Mouse (Mus musculus): ENCODE results near the gene Myzap. TPM values are rescaled to one million over a fixed set of nuclear protein-coding genes. Genes with fewer than 3 reads are reported as not detected.

Gene Myzap
- polyA plus RNA-seq, 1 experiment, result not detected

GRCm38 (mm10) chr9:71554001-71554400 lies 38.2 kb downstream of the Myzap start:
- TF ChIP-seq POLR2A (IDR thresholded peaks at IDR 0.05; ENCODE audit: borderline replicate concordance, low read depth, low read length) (no peak), CTCF (IDR thresholded peaks at IDR 0.05; ENCODE audit: low read depth, low read length) (no peak)
- no peak overlapping the region for H3K27ac ChIP-seq (ENCODE audit: insufficient read depth, low read depth, low read length)
- no peaks in the 10 kb centered on the region for H3K4me1 ChIP-seq (ENCODE audit: control insufficient read depth, insufficient read depth, low read length)
- no peak overlapping the region for H3K4me3 ChIP-seq (ENCODE audit: insufficient read depth, low read length)

GRCm38 (mm10) chr9:71550176-71550575 lies 42.0 kb downstream of the Myzap start:
- Histone ChIP-seq H3K27ac (ENCODE audit: insufficient read depth, low read depth, low read length) (no peak overlapping the region), H3K4me3 (ENCODE audit: insufficient read depth, low read length) (no peak overlapping the region), H3K4me1 (ENCODE audit: control insufficient read depth, insufficient read depth, low read length) (no peaks in the 10 kb centered on the region)
- TF ChIP-seq POLR2A (IDR thresholded peaks at IDR 0.05; ENCODE audit: borderline replicate concordance, low read depth, low read length), result no peak
- TF ChIP-seq CTCF (IDR thresholded peaks at IDR 0.05; ENCODE audit: low read depth, low read length), result no peak

GRCm38 (mm10) chr9:71547704-71548275 lies 44.4 kb downstream of the Myzap start:
- no peaks in the 10 kb centered on the region for H3K4me1 ChIP-seq (ENCODE audit: control insufficient read depth, insufficient read depth, low read length)
- H3K4me3 ChIP-seq (ENCODE audit: insufficient read depth, low read length), result no peak overlapping the region
- TF ChIP-seq CTCF (IDR thresholded peaks at IDR 0.05; ENCODE audit: low read depth, low read length), result no peak
- TF ChIP-seq POLR2A (IDR thresholded peaks at IDR 0.05; ENCODE audit: borderline replicate concordance, low read depth, low read length), result no peak
- H3K27ac ChIP-seq (ENCODE audit: insufficient read depth, low read depth, low read length), result no peak overlapping the region

GRCm38 (mm10) chr9:71544831-71545230 lies 47.3 kb downstream of the Myzap start:
- no peak for TF ChIP-seq CTCF (IDR thresholded peaks at IDR 0.05; ENCODE audit: low read depth, low read length)
- TF ChIP-seq POLR2A (IDR thresholded peaks at IDR 0.05; ENCODE audit: borderline replicate concordance, low read depth, low read length), result no peak
- Histone ChIP-seq H3K4me3 (ENCODE audit: insufficient read depth, low read length) (no peak overlapping the region), H3K4me1 (ENCODE audit: control insufficient read depth, insufficient read depth, low read length) (no peaks in the 10 kb centered on the region), H3K27ac (ENCODE audit: insufficient read depth, low read depth, low read length) (no peak overlapping the region)

GRCm38 (mm10) chr9:71543443-71544222 lies 48.5 kb downstream of the Myzap start:
- Histone ChIP-seq H3K4me3 (ENCODE audit: insufficient read depth, low read length) (no peak overlapping the region), H3K27ac (ENCODE audit: insufficient read depth, low read depth, low read length) (no peak overlapping the region), H3K4me1 (ENCODE audit: control insufficient read depth, insufficient read depth, low read length) (no peaks in the 10 kb centered on the region)
- peak; percentile 80 for TF ChIP-seq CTCF (IDR thresholded peaks at IDR 0.05; ENCODE audit: low read depth, low read length)
- TF ChIP-seq POLR2A (IDR thresholded peaks at IDR 0.05; ENCODE audit: borderline replicate concordance, low read depth, low read length), result no peak

GRCm38 (mm10) chr9:71542292-71542691 lies 49.9 kb downstream of the Myzap start:
- no peak for TF ChIP-seq POLR2A (IDR thresholded peaks at IDR 0.05; ENCODE audit: borderline replicate concordance, low read depth, low read length)
- TF ChIP-seq CTCF (IDR thresholded peaks at IDR 0.05; ENCODE audit: low read depth, low read length), result no peak
- Histone ChIP-seq H3K4me3 (ENCODE audit: insufficient read depth, low read length) (no peak overlapping the region), H3K4me1 (ENCODE audit: control insufficient read depth, insufficient read depth, low read length) (no peaks in the 10 kb centered on the region)

GRCm38 (mm10) chr9:71540739-71541138 lies 51.4 kb downstream of the Myzap start:
- Histone ChIP-seq H3K4me1 (ENCODE audit: control insufficient read depth, insufficient read depth, low read length) (no peaks in the 10 kb centered on the region), H3K4me3 (ENCODE audit: insufficient read depth, low read length) (no peak overlapping the region), H3K27ac (ENCODE audit: insufficient read depth, low read depth, low read length) (no peak overlapping the region)
- no peak for TF ChIP-seq CTCF (IDR thresholded peaks at IDR 0.05; ENCODE audit: low read depth, low read length)
- no peak for TF ChIP-seq POLR2A (IDR thresholded peaks at IDR 0.05; ENCODE audit: borderline replicate concordance, low read depth, low read length)

More at GRCm38 (mm10) chr9:71542292-71542691, 49.9 kb downstream of the Myzap start:
- H3K27ac ChIP-seq (ENCODE audit: insufficient read depth, low read depth, low read length), result no peak overlapping the region

- H3K27ac ChIP-seq (ENCODE audit: insufficient read depth, low read depth, low read length), result no peak overlapping the region
- TF ChIP-seq CTCF (IDR thresholded peaks at IDR 0.05; ENCODE audit: low read depth, low read length), result no peak
- no peak for TF ChIP-seq POLR2A (IDR thresholded peaks at IDR 0.05; ENCODE audit: borderline replicate concordance, low read depth, low read length)
- H3K4me1 ChIP-seq (ENCODE audit: control insufficient read depth, insufficient read depth, low read length), result no peaks in the 10 kb centered on the region
- H3K4me3 ChIP-seq (ENCODE audit: insufficient read depth, low read length), result no peak overlapping the region
These were observed 56.4 kb downstream of the Myzap start for GRCm38 (mm10) chr9:71535730-71536129.

- H3K27ac ChIP-seq (ENCODE audit: insufficient read depth, low read depth, low read length), result no peak overlapping the region
- no peak overlapping the region for H3K4me3 ChIP-seq (ENCODE audit: insufficient read depth, low read length)
- no peak for TF ChIP-seq POLR2A (IDR thresholded peaks at IDR 0.05; ENCODE audit: borderline replicate concordance, low read depth, low read length)
- TF ChIP-seq CTCF (IDR thresholded peaks at IDR 0.05; ENCODE audit: low read depth, low read length), result no peak
- no peaks in the 10 kb centered on the region for H3K4me1 ChIP-seq (ENCODE audit: control insufficient read depth, insufficient read depth, low read length)
These were observed 57.1 kb downstream of the Myzap start for GRCm38 (mm10) chr9:71535036-71535435.

GRCm38 (mm10) chr9:71529960-71530359 lies 62.2 kb downstream of the Myzap start:
- no peak overlapping the region for H3K27ac ChIP-seq (ENCODE audit: insufficient read depth, low read depth, low read length)
- no peak overlapping the region for H3K4me3 ChIP-seq (ENCODE audit: insufficient read depth, low read length)
- TF ChIP-seq POLR2A (IDR thresholded peaks at IDR 0.05; ENCODE audit: borderline replicate concordance, low read depth, low read length) (no peak), CTCF (IDR thresholded peaks at IDR 0.05; ENCODE audit: low read depth, low read length) (no peak)
- H3K4me1 ChIP-seq (ENCODE audit: control insufficient read depth, insufficient read depth, low read length), result no peaks in the 10 kb centered on the region

Measured in bone marrow macrophage, adult 2 months (primary cell).